Mouse (Mus musculus) cerebellum, postnatal 14 days (tissue): ENCODE results near the gene Rapgef4.

Source experiments
- DNase-seq, 2 experiments: peaks; one replicate each; pipeline ENCODE4 v3.0.0; 2021; ENCODE audit warnings: mixed read lengths in 2 of 2

Rapgef4 gene

DNA sequence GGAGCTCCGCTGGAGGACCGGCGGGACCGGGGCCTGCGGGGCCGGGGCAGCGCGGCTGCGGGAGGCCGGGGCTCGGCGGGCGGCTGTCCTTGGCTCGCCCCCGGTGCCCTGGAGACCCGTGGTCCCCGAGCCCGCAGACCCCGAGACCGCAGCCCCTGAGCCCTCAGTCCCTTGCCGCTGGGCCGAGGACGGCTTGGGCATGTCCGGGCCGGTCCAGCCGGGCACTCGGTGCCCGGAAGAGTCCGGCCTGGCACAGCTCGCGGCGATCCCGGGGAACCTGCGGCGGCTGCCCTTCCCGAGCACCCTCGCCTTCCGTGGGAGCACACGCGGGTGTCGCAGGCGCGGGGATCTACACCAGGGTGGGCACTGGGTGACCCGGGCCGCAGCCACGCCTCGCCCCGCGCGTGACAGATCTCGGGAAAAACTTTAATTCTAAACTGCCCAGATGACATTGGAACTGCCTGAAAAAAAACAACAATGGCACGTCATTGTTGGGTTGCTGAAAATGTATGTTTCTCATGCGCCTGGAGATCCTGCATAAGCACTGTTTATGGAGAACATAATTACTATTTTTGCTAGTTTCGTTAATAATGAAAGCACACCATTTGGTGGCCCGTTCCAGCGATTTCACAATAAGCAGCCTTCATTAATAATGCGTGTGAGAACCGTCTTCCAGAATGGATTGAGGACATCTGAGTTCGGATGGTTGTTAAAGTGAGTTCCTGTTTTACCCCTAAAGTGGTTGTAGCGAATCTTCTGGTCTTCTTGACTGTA, 305.0 kb downstream of the Rapgef4 start:
- DNase-seq = peak; percentile 38 to 46

- DNase-seq = no peak
Measured at GRCm38 (mm10) chr2:72287142-72287541, 306.1 kb downstream of the Rapgef4 start.

- no peak for DNase-seq
Measured at GRCm38 (mm10) chr2:72288932-72289534, 308.0 kb downstream of the Rapgef4 start.

DNA sequence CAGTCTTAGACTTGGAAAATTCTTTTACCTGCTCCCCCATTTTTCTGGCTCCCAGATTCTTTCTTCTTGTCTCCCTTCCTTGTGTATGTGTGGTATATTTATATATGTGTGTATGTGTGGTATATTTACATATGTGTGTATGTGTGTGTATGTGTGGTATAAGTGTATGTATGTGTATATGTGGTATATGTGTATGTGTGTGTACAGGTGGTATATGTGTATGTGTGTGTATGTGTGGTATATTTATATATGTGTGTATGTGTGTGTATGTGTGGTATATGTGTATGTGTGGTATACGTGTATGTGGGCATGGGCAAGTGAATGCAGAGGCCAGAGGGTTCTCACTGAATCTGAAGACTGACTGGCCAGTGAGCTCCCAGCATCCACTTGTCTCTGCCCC, 310.1 kb downstream of the Rapgef4 start:
- DNase-seq = no peak

- no peak for DNase-seq
Measured at GRCm38 (mm10) chr2:72292573-72292972, 311.5 kb downstream of the Rapgef4 start.

GRCm38 (mm10) chr2:72294994-72295393, 314.0 kb downstream of the Rapgef4 start:
- DNase-seq = no peak

DNA sequence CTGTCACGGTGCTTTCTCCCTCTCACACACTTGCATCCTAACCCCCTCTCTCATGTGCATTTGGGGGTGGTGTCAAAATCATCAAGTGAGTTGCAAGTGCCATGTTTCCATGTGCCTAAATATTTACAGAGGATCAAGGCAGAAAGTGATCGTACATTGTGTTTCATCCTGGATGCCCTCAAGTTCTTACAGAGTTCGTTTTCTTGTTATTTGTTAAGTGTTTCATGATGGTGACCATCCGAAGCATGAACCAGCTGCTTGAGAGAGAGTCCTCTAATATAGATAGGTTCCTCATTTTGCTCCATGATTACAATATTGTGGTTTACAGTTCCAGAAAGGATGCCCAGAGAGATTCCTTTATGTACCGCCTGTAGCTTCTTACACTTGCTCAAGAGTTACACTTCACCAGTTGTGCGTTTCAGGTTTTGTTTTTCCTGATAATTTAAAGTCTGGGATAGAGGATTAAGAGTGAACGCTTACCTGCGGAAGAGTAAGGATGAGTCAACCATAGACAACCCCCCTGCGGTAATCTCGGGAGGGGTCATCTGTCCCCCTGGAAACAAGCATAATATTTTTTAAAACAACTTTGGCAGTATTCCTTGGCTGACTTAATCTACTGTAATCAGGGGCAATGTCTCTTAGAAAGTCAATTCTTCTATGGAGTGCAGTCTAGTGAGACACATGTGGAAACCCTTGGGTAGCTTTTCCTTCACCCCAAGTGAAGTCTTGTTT, 316.1 kb downstream of the Rapgef4 start:
- no peak for DNase-seq

DNA sequence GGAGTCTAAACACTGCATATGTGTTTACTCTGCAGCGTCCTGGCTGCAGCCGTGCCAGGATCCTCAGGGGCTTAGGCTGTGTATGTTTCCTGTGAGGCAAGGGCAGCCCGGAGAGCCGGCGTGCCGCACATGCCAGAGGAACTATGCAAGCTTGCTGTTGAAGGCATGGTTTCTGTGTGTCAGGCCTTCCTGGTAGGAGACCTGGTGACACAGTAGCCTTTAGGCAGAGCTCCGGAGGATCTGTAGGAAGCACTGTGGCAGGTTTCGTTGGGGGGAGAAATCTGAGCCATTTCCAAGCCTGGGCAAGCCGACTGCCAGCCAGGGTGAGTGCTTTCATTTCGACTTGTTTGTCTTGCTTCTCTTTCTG, 316.7 kb downstream of the Rapgef4 start:
- no peak for DNase-seq

- peak; percentile 14 to 28 for DNase-seq
Measured at GRCm38 (mm10) chr2:72298406-72298805, 317.4 kb downstream of the Rapgef4 start.

DNA sequence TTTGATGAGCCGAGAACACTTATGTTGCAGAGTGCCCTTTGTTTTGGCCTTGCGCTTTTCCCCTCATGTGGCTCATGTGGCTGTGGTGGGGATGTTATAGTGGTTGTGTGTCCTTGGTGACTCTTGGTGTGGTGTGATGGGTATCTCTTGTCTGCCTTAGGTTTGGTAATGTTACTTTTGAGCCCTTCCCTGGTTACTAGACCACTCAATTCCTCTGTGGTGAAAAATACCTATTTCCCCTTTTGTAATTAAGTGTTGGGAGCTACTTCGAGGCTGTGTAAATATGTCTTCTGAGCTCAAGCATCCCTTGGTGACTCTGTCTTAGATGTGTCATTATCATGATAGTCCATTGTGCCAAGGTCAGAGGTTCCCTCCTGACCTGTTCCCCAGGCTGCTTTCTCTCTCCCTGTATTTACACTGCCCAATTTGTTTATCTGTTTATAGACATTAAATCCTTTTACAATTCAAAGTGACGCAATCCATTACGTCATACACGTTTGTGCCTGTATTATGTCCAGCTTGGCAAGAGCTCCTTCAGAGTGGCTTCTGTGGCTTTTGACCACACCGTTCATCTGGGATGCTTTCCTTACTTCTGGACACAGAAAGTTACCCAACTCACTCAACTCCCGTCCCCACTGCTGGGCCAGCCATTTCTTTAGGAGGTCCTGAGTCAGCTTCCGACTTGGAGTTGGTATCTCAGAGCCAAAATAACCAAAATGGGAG, 320.3 kb downstream of the Rapgef4 start:
- DNase-seq = no peak

DNA sequence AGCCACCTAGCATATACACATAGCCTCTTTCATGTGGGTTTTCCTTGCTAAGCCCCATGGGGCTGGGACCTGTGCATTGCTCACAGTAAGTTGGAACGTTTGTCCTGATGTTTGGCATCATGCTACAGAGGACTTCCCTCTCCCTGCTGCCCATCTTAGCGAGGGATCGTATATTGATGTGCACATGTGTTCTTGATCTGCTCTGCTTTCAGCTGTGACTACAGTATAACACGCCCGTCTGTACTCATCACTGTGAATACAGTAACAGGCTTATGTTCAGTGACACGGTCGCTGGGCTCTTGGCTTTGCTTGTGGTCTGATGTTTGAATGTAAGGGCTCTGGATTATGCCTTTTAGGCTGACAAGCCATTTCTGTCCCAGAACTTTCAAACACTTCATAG, 324.7 kb downstream of the Rapgef4 start:
- no peak for DNase-seq
